Mouse (Mus musculus): ENCODE measurements at regions not wholly inside any gene's neighbourhood (a gene's known extent, or its start where the extent isn't known, plus 50 kb on each side); places are given as distances from the start of the nearest gene placed in this dataset.
A peak's percentile ranks its signal among the peaks of the same experiment; 100 is the strongest.

- peak; percentile 55 to 57 for DNase-seq
These were observed 50.7 kb upstream of the Eps8l3 start for GRCm38 (mm10) chr3:107826241-107826760.

GRCm38 (mm10) chr3:107825468-107825867 is 51.6 kb upstream of the Eps8l3 start:
- peak; percentile 32 to 38 for DNase-seq

GRCm38 (mm10) chr3:107824378-107824777 is 52.7 kb upstream of the Eps8l3 start:
- no peak for DNase-seq

- no peak for DNase-seq
These were observed 53.3 kb upstream of the Eps8l3 start for GRCm38 (mm10) chr3:107823655-107824266.

- no peak for DNase-seq
These were observed 53.9 kb upstream of the Eps8l3 start for GRCm38 (mm10) chr3:107823177-107823576.

- no peak for DNase-seq
These were observed 54.5 kb upstream of the Eps8l3 start for GRCm38 (mm10) chr3:107822499-107822898.

- no peak for DNase-seq
These were observed 55.1 kb upstream of the Eps8l3 start for GRCm38 (mm10) chr3:107821952-107822351.

GRCm38 (mm10) chr3:107819622-107820021 is 57.4 kb upstream of the Eps8l3 start:
- DNase-seq = no peak

- no peak for DNase-seq
These were observed 58.2 kb upstream of the Eps8l3 start for GRCm38 (mm10) chr3:107818616-107819495.

- no peak for DNase-seq
These were observed 55.8 kb upstream of the Csf1 start for GRCm38 (mm10) chr3:107816031-107816430.

GRCm38 (mm10) chr3:107814280-107814679 is 54.0 kb upstream of the Csf1 start:
- DNase-seq = no peak

GRCm38 (mm10) chr3:107812885-107813284 is 52.6 kb upstream of the Csf1 start:
- no peak for DNase-seq

- DNase-seq = no peak
These were observed 52.1 kb upstream of the Csf1 start for GRCm38 (mm10) chr3:107812341-107812740.

GRCm38 (mm10) chr3:107810452-107811050 is 50.3 kb upstream of the Csf1 start:
- DNase-seq = no peak
